Mouse (Mus musculus): ENCODE data around the gene Fgb. TPM values are rescaled to one million over a fixed set of nuclear protein-coding genes. Genes with fewer than 3 reads are reported as not detected.

Fgb gene
- 17.5 TPM in 1 of 2 replicates, not detected in the other for total RNA-seq (2021)
- long read RNA-seq, transcript Fgb-201 (8 exons, 3,810 nt), result major isoform, 3,226 of 3,465 reads
- long read RNA-seq, partial matches to known transcripts, result 210 of 3,465 reads
- long read RNA-seq, other reads (novel, unspliced or antisense), result 29 of 3,465 reads

DNA sequence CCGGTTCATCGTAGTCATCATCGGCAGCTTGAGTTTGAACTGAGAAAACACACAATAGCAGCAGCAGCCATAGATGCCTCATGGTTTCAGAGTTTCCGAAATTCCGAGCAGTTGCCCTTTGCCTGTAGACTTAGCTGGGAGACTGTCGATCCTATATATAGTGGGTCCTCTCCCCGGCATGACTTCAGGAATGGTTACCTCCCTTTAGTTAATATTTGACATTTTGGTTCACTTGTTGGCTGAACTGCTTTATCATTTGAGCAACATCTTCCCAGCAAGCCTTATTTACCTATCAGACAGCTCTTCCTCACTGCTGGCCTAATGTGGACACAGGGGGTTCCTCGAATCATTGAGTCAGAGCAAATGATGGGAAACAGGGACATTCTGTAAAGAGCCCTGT is at the start of gene Fgb:
Gene Fgb, minus strand, starts transcription at position 184 of the 400 bp plus-strand sequence.
- no peak for DNase-seq

- DNase-seq, result no peak
Measured at GRCm38 (mm10) chr3:83099139-83099538, 49.5 kb upstream of the Fgb start.

- DNase-seq, result no peak
Measured at GRCm38 (mm10) chr3:83098546-83099034, 48.9 kb upstream of the Fgb start.

DNA sequence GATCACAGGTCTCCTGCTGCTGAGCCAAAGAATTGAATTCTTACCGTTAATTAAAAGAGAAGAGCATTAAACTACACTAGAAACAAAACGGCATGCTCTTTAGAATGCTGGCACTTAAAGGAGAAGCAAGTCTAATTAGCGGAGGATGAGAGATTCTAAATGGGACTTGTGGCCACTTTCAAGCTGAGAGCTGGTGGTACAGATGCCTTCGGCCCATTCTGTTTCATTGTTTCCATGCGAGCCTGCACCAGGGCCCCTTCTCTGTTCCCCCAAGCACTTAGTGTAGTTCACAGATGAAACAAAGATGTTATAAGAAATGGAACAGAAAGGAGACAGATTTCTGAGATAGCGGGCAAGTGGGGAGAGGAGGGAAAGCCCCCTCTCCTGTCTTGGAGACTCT is 47.9 kb upstream of the Fgb start:
- DNase-seq, result no peak

DNA sequence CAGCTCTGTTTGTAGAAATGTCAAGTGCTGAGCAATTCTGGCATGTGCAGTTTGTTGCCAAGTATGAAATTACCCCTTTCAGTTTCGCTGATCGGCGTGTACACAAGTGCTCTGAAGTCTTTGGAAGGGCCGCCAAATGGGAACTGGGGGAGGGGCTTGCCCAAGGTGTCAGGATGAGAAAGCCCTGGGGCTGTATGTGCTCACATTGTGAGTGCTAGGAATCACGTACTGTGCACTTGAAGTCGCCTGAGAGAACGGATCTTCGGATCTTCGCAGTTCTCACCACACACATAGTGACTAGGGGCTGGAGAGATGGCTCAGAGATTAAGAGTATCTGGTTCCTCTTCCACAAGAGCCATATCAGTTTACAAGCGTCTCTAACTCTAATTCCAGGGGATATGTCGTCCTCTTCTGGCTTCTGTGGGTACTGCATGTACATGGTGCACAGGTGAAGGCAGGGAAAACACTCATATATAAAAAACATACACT is 30.9 kb upstream of the Fgb start:
- peak; percentile 33 for DNase-seq

DNA sequence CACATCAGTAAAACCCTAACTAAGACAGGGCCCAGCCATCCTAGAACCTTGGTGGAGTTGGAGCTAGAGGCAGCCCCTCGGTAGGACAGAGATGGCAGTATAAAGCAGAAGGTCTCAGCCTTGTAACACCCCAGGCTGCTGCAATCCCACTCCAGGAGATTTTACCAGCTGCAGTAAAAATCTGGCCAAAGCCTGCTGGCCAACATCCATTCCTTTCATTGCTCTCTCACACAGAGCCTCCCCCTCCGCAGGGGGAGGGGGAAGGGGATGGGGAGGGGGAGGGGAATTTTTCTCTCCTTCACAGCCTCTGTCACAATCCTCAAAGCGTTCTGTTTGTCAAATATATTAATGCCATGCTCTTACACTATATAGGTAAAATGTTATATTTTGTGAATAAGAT is 26.9 kb upstream of the Fgb start:
- DNase-seq, result no peak

DNA sequence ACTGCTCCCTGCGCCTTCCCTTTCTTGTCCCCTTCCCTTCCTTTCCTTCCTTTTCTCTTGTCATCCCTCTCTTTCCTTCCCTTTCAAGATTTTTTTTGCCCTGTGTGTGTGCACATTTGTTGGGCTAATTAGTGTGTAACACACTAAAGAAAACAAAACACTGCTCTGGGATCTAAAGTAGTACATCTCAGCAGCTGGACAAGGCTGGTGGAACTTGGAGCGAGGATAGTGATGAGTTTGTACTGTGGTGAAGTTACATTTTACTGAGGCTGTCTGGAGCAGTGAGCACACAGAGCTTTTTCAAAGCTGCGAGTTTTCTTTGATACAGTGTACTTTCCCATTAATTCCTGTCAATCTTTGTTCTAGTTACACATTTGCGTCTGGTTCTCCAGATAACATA is 20.6 kb upstream of the Fgb start:
- no peak for DNase-seq

DNA sequence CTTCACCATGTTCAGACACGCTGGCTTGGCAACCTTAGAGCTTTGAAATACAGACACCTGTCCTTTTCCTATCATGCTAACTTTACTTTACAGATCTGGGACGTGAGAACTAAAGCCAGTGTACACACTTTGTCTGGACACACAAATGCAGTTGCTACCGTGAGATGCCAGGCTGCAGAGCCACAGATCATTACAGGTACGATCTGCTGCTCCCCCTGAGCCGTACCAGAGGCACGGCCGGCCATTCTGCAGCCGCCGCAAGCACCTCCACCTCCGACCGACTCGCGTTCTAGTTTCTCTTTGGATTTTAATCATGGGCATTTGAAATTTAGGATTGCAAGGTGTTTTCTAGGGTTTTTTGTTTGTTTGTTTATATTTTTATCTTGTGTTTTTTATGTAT is 19.2 kb upstream of the Fgb start:
- no peak for DNase-seq

DNA sequence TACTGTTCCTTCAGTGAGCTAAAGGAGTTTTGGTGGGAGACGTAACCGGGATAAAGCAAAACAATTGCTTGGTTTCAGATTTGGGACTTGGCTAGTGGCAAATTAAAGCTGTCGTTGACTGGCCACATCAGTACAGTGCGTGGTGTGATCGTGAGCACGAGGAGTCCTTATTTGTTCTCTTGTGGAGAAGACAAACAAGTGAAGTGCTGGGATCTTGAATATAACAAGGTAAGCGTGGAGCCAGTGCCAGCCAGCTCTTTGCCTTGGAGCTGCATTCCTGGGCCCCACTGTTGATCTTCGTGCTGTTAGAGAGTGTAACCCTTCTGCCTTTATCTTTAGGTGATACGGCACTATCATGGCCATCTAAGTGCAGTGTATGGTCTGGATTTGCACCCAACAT is 18.3 kb upstream of the Fgb start:
- DNase-seq, result no peak

- DNase-seq, result no peak
Measured at GRCm38 (mm10) chr3:83057046-83057445, 7.4 kb upstream of the Fgb start.

DNA sequence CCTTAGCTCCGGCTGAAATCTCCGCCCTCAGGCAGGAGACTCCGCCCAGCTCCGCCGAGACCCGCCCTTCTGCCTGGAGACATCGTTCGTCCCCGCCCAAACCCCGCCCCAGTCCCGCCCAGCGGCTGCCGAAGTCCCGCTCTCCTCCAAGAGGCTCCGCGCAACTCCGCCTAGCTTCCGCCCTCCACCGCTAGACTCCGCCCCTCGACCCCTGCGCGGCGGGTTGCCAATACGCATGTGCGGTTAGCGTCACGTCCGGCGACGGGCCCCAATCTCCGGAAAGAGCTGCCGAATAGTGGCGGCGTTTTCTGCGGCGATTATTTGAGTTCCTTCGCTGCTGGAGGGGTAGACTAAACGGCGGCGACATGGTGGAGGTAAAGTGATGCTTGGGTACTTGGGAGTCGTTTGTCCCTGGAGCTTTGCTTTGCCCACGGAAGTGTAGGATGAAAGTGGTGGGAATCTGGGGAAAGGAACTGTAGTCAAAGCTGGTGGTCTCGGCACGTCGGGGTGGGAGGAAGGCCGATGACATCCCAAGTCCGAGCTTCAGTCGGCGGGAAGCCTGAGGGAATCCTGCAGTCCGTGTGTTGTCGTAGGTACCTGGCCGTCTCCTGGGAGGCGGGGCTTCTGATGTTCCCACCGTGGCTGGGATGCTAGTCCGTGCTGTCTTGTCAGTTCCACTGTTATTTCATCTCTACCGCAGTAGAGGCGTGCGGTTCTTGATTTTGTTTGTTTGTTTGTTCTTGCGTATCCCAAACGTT is 5.8 kb upstream of the Fgb start, which contains the start of gene Plrg1:
Gene Plrg1, plus strand, starts transcription at position 242 of the 758 bp plus-strand sequence.
- peak; percentile 100 for DNase-seq

GRCm38 (mm10) chr3:83054759-83055158 is 5.1 kb upstream of the Fgb start:
- DNase-seq, result no peak

GRCm38 (mm10) chr3:83053758-83054157 is 4.1 kb upstream of the Fgb start:
- DNase-seq, result peak; percentile 12

DNA sequence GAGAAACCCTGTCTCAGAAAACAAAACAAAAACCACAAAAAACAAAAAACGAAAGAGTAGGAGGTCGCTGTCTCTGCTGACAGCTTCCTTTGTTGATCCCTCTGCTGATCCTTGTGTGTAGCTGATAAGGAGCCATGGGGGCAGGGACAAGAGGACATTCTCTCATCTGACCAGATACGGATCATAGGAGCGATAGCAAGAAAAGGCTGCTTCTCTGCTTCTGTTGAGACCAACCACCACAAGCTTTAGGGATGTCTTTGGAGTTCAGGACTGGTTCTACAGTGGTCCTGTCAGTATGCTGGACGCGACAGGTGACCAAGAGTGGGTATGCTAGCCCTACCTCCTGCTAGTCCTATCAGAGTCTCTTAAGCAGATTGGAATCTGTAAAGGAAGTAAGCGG is 3.5 kb upstream of the Fgb start:
- DNase-seq, result no peak

DNA sequence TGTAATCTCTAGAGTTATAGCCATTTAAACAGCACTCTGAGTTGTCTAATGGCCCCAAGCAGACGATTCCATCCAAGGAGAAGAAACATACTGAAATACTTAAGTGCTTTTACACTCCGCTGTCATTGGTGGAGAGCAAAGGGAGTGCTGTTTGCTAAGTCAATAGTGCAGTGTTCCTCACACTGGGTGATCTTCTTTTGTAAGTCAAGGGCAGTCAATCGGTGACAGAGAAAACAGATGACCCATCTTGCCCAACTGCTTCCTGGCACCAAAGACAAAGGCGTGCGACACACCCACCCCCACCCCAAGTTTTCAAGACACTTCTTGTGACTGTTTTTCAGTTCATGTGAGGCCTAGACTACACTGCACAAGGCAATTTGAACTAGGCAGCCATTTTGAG is 2.4 kb upstream of the Fgb start:
- DNase-seq, result no peak

DNA sequence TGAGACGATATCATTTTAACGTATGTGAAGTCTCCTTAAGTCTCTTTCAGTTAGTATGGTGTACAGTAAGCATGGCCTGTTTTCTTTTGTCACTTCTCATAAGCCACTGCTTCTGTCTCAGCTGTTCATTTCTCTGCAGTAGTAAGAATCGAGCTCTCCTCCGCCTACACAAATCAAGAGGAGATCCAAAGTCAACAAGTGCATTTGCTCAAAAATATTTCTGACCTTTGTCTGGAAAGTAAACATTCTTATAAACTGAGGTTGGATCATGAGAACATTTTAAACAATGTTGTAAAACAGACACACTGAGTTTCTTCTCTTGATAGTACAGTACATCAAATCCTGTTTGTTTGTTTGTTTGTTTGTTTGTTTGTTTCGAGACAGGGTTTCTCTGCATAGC is 998 bp upstream of the Fgb start:
- DNase-seq, result no peak

- DNase-seq, result no peak
Measured at GRCm38 (mm10) chr3:83046649-83047048, 3.0 kb downstream of the Fgb start.

DNA sequence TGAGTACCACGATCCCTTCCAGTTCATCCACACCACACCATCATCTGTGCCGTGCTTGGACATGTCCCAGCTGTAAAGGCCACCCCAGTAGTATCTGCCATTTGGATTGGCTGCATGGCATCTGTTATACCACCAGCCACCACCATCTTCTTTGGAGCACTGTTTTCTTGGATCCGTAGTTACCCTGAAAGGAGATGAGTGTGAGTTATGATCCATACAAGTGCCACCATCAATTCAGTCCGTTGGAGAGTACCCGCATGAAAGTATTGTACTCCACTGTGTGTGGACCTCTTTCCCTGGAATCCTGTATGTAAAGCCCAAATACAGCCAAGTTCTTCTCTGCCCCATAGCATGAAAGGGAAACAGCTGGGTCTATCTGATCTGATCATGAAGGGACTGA is 7.2 kb downstream of the Fgb start:
- no peak for DNase-seq

GRCm38 (mm10) chr3:83039666-83040065 is 10.0 kb downstream of the Fgb start:
- no peak for DNase-seq

GRCm38 (mm10) chr3:83038865-83039264 is 10.8 kb downstream of the Fgb start:
- no peak for DNase-seq

GRCm38 (mm10) chr3:83033801-83034200 is 15.9 kb downstream of the Fgb start:
- DNase-seq, result no peak

DNA sequence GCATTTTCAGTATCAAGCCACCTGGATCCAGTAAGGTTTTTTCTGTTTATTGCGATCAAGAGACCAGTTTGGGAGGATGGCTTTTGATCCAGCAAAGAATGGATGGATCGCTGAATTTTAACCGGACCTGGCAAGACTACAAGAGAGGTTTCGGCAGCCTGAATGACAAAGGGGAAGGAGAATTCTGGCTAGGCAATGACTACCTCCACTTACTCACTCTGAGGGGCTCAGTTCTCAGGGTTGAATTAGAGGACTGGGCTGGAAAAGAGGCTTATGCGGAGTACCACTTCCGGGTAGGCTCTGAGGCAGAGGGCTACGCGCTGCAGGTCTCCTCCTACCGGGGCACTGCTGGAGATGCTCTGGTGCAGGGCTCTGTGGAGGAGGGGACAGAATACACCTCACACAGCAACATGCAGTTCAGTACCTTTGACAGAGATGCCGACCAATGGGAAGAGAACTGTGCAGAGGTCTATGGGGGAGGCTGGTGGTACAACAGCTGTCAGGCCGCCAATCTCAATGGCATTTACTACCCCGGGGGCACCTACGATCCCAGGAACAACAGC is 16.8 kb downstream of the Fgb start:
- DNase-seq, result no peak

DNA sequence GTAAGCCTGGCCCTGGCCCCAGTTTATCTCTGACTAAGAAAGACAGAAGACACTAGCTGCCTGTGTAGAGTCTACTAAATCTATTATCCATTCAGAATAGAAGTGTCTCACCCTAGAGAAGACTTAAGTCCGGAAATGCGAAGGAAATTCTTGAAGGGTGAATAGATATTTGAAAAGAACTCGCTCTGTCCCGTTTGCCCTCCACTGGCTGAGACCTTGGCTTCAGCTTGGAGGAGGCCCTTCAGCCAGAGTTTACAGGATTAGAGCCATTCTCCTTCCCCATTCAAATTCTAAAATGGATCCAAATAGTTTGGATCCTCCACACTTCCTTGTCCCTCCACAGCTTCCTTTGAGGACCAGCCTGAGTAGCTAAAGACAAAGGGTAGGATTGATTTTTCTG is 19.3 kb downstream of the Fgb start:
- no peak for DNase-seq
